Mouse (Mus musculus): ENCODE data around the gene Vgll4. TPM values are rescaled to one million over a fixed set of nuclear protein-coding genes. Genes with fewer than 3 reads are reported as not detected.

The Vgll4 gene
- total and polyA plus RNA-seq, 3 experiments = 34.6 to 73.7 (median 37.3) TPM

- TF ChIP-seq SIN3A (IDR thresholded peaks at IDR 0.05; ENCODE audit: low read length) = peak; percentile 30; the same call in 1 of the 2 replicates
- TF ChIP-seq JUN (IDR thresholded peaks at IDR 0.05; ENCODE audit: insufficient read depth, low read depth, low read length) = no peak
- peak; percentile 43; the same call in 1 of the 2 replicates for TF ChIP-seq MAX (IDR thresholded peaks at IDR 0.05; ENCODE audit: low read length)
- no peak for TF ChIP-seq GABPA (IDR thresholded peaks at IDR 0.05; ENCODE audit: insufficient replicate concordance, low read depth, low read length)
- TF ChIP-seq MEF2A (IDR thresholded peaks at IDR 0.05; ENCODE audit: borderline replicate concordance, low read depth, low read length) = peak; percentile 71; the same call in 1 of the 2 replicates
- peak; percentile 65 for TF ChIP-seq ETS1 (conservative IDR thresholded peaks at IDR 0.05; ENCODE audit: low read depth, low read length)
- 0 out of 2 replicates have a peak, but pooled peaks have one; percentile 19 for TF ChIP-seq MAFK (IDR thresholded peaks at IDR 0.05; ENCODE audit: insufficient replicate concordance, low read length)
- TF ChIP-seq ELF1 (IDR thresholded peaks at IDR 0.05; ENCODE audit: low read depth, low read length) = peak; percentile 55; the same call in 1 of the 2 replicates
- TF ChIP-seq USF1 (IDR thresholded peaks at IDR 0.05; ENCODE audit: low read depth, low read length) = no peak
- 0 out of 2 replicates have a peak, but pooled peaks have one; percentile 9 for TF ChIP-seq TBP (conservative IDR thresholded peaks at IDR 0.05; ENCODE audit: low read depth, low read length)
- no peak for TF ChIP-seq PAX5 (IDR thresholded peaks at IDR 0.05; ENCODE audit: low read length)
- peak; percentile 23; the same call in 1 of the 2 replicates for TF ChIP-seq MYC (IDR thresholded peaks at IDR 0.05; ENCODE audit: low read depth, low read length)
- peak; percentile 71; the same call in 1 of the 2 replicates for TF ChIP-seq CHD2 (IDR thresholded peaks at IDR 0.05; ENCODE audit: low read length)
- TF ChIP-seq MXI1 (IDR thresholded peaks at IDR 0.05; ENCODE audit: low read depth, low read length) = peak; percentile 36; the same call in 1 of the 2 replicates
- peak; percentile 93 for TF ChIP-seq IRF4 (IDR thresholded peaks at IDR 0.05; ENCODE audit: low read depth, low read length)
- TF ChIP-seq ZKSCAN1 (IDR thresholded peaks at IDR 0.05; ENCODE audit: borderline replicate concordance, low read depth, low read length) = no peak
- TF ChIP-seq MAZ (IDR thresholded peaks at IDR 0.05; ENCODE audit: low read depth, low read length) = peak; percentile 54; the same call in 1 of the 2 replicates
- peak; percentile 30 for TF ChIP-seq HCFC1 (IDR thresholded peaks at IDR 0.05; ENCODE audit: low read depth, low read length)
- TF ChIP-seq BHLHE40 (IDR thresholded peaks at IDR 0.05; ENCODE audit: low read depth, low read length) = peak; percentile 84
- peak; percentile 87 for TF ChIP-seq TCF12 (IDR thresholded peaks at IDR 0.05; ENCODE audit: low read depth, low read length)
- peak; percentile 85 for TF ChIP-seq EP300 (IDR thresholded peaks at IDR 0.05; ENCODE audit: low read length)
- Histone ChIP-seq H3K9me3 (replicated peaks; ENCODE audit: low read length) (no peaks in the 10 kb centered on the region), H3K4me1 (ENCODE audit: control insufficient read depth in 1 of 2, insufficient read depth in 2 of 2) (peaks cover 42 to 87% of the 10 kb centered on the region in 2 experiments), H3K36me3 (replicated peaks in 1 of 2; ENCODE audit: control insufficient read depth in 1 of 2, insufficient read depth in 1 of 2, low read length in 1 of 2) (peaks cover 9 to 52% of the 10 kb centered on the region in 2 experiments), H3K27ac (ENCODE audit: insufficient read depth, low read depth) (peak overlapping the region; percentile 93), H3K9ac (ENCODE audit: insufficient read depth, low read depth) (peak overlapping the region; percentile 20), H3K4me3 (replicated peaks in 1 of 3; ENCODE audit: low read depth in 2 of 3, low read length in 2 of 3, poor library complexity in 1 of 3) (no peak overlapping the region), H3K27me3 (replicated peaks) (no peaks in the 10 kb centered on the region), H3K79me2 (replicated peaks; ENCODE audit: control insufficient read depth, extremely low read depth, insufficient read depth, poor library complexity, severe bottlenecking) (no peaks in the 10 kb centered on the region), H3K4me2 (ENCODE audit: insufficient read depth, low read depth, poor library complexity, severe bottlenecking) (peak overlapping the region; percentile 52)
- in situ Hi-C loops (cut with MboI; ENCODE audit: low pct_ligation_motif_present, low pct_unique_long_range_greater_than_20kb, low sequenced_read_pairs) (no loop called here), dilution Hi-C loops (cut with MboI; ENCODE audit: extremely low pct_ligation_motif_present, extremely low pct_unique_long_range_greater_than_20kb, low sequenced_read_pairs) (no loop called here)
- DNase-seq (ENCODE audit: extremely low read depth) = no peak
These were observed 36.3 kb upstream of the Vgll4 start for GRCm38 (mm10) chr6:115006065-115006464.

Data from CH12.LX (cell line).